Mouse (Mus musculus): ENCODE measurements around the gene Gjd3.
A peak's percentile ranks its signal among the peaks of the same experiment; 100 is the strongest.
"Not testable (repeated sequence)": the region's sequence is repeated elsewhere in the genome, so short reads cannot be mapped to it uniquely, and the experiment has no call there.

The Gjd3 gene

GRCm38 (mm10) chr11:98982773-98983133, at the start of gene Gjd3:
Gene Gjd3 (minus strand): TSS chr11:98983016.
- DNase-seq (ENCODE audit: low read depth, low spot score): no peak

- DNase-seq (ENCODE audit: low read depth, low spot score): peak; percentile 41
Observed at GRCm38 (mm10) chr11:99026899-99027440, 44.2 kb upstream of the Gjd3 start.

GRCm38 (mm10) chr11:99025878-99026277, 43.1 kb upstream of the Gjd3 start:
- DNase-seq (ENCODE audit: low read depth, low spot score): no peak

- DNase-seq (ENCODE audit: low read depth, low spot score): no peak
Observed at GRCm38 (mm10) chr11:99024468-99025134, 41.8 kb upstream of the Gjd3 start.

GRCm38 (mm10) chr11:99023500-99024467, 41.0 kb upstream of the Gjd3 start, which contains the start of gene Top2a:
Gene Top2a (minus strand): TSS chr11:99024189.
- peak; percentile 98 for DNase-seq (ENCODE audit: low read depth, low spot score)

- no peak for DNase-seq (ENCODE audit: low read depth, low spot score)
Observed at GRCm38 (mm10) chr11:99023094-99023493, 40.3 kb upstream of the Gjd3 start.

GRCm38 (mm10) chr11:99022384-99022933, 39.6 kb upstream of the Gjd3 start:
- no peak for DNase-seq (ENCODE audit: low read depth, low spot score)

GRCm38 (mm10) chr11:99019844-99020243, 37.0 kb upstream of the Gjd3 start:
- DNase-seq (ENCODE audit: low read depth, low spot score): no peak

- no peak for DNase-seq (ENCODE audit: low read depth, low spot score)
Observed at GRCm38 (mm10) chr11:99013856-99014255, 31.0 kb upstream of the Gjd3 start.

GRCm38 (mm10) chr11:99010706-99011105, 27.9 kb upstream of the Gjd3 start:
- no peak for DNase-seq (ENCODE audit: low read depth, low spot score)

- peak; percentile 48 for DNase-seq (ENCODE audit: low read depth, low spot score)
Observed at GRCm38 (mm10) chr11:99010124-99010523, 27.3 kb upstream of the Gjd3 start.

- no peak for DNase-seq (ENCODE audit: low read depth, low spot score)
Observed at GRCm38 (mm10) chr11:99006788-99007187, 24.0 kb upstream of the Gjd3 start.

GRCm38 (mm10) chr11:98999243-98999642, 16.4 kb upstream of the Gjd3 start:
- DNase-seq (ENCODE audit: low read depth, low spot score): no peak

GRCm38 (mm10) chr11:98998776-98999175, 16.0 kb upstream of the Gjd3 start:
- DNase-seq (ENCODE audit: low read depth, low spot score): no peak

GRCm38 (mm10) chr11:98997659-98998058, 14.8 kb upstream of the Gjd3 start:
- no peak for DNase-seq (ENCODE audit: low read depth, low spot score)

- DNase-seq (ENCODE audit: low read depth, low spot score): no peak
Observed at GRCm38 (mm10) chr11:98995987-98996386, 13.2 kb upstream of the Gjd3 start.

GRCm38 (mm10) chr11:98990866-98991265, 8.1 kb upstream of the Gjd3 start:
- DNase-seq (ENCODE audit: low read depth, low spot score): peak; percentile 40

- DNase-seq (ENCODE audit: low read depth, low spot score): not testable (repeated sequence)
Observed at GRCm38 (mm10) chr11:98988260-98988659, 5.4 kb upstream of the Gjd3 start.

GRCm38 (mm10) chr11:98985542-98985941, 2.7 kb upstream of the Gjd3 start:
- no peak for DNase-seq (ENCODE audit: low read depth, low spot score)

GRCm38 (mm10) chr11:98983551-98983950, 735 bp upstream of the Gjd3 start:
- no peak for DNase-seq (ENCODE audit: low read depth, low spot score)

GRCm38 (mm10) chr11:98981997-98982772, 631 bp downstream of the Gjd3 start:
- DNase-seq (ENCODE audit: low read depth, low spot score): peak; percentile 83
